Mouse (Mus musculus) heart, embryonic 10.5 days (tissue): ENCODE data around the gene Gpr37l1. TPM values are rescaled to one million over a fixed set of nuclear protein-coding genes. Genes with fewer than 3 reads are reported as not detected.
"Not testable (repeated sequence)": the region's sequence is repeated elsewhere in the genome, so short reads cannot be mapped to it uniquely, and the experiment has no call there.

Experiments
- DNase-seq: peaks from one replicate; pipeline ENCODE4 v3.0.0-alpha.2; 2017; ENCODE audit warnings: low spot score
- H3K27ac ChIP-seq: fragments of 300-500 bp; sonication (generic); 2 replicates; pipeline ENCODE4 v1.5.1; 2016; ENCODE audit warnings: mild to moderate bottlenecking
- H3K27me3 ChIP-seq: fragments of 300-500 bp; sonication (generic); 2 replicates; pipeline ENCODE4 v1.6.1; 2016; ENCODE audit warnings: mild to moderate bottlenecking; ENCODE audit not compliant: poor library complexity, insufficient read depth, severe bottlenecking
- H3K36me3 ChIP-seq: fragments of 300-500 bp; sonication (generic); 2 replicates; pipeline ENCODE4 v1.6.1; 2016; ENCODE audit warnings: mild to moderate bottlenecking, moderate library complexity
- H3K4me1 ChIP-seq: fragments of 300-500 bp; sonication (generic); 2 replicates; pipeline ENCODE4 v1.6.1; 2016; ENCODE audit warnings: mild to moderate bottlenecking
- H3K4me3 ChIP-seq: fragments of 300-500 bp; sonication (generic); 2 replicates; pipeline ENCODE4 v1.5.1; 2016; ENCODE audit warnings: mild to moderate bottlenecking, moderate library complexity
- H3K9me3 ChIP-seq: fragments of 300-500 bp; sonication (generic); 2 replicates; pipeline ENCODE4 v1.6.1; 2016; ENCODE audit warnings: mild to moderate bottlenecking, moderate library complexity
- WGBS: fragments of 180-500 bp; shearing (Covaris S2); methylation state at CpG from one replicate; pipeline ENCODE4 v1.1.7; 2016; 5-methylcytosine and 5-hydroxymethylcytosine counted together
- polyA plus RNA-seq: library from polyadenylated mRNA; unstranded; fragments of >200 nt; fragmentation: Nextera tagmentation; extraction: Ambion mirVana; gene quantifications from 2 replicates; pipeline ENCODE4 v1.2.1, GENCODE M21; 2016

Gpr37l1 gene
- polyA plus RNA-seq, 1 experiment from 2014 or later = not detected

DNA sequence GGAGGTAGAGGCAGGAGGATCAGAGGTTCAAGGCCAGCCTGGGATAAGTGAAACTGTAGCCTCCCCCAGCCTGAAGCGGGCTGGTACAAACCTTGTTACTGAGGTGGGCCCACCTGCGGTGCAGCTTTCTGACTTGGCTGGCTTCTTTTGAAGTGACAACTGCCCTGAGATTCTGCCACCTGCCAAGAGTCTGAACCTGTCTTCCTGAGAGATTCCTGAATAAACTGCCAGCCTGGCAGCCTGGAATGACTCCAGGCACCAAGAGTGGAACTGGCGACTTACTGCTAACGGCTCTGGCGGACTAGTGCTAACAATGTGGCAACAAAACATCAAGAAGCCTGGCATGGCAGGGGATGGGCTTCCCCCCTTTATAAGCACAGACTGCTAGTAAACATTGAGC lies 26.9 kb upstream of the Gpr37l1 start:
- WGBS = 80% methylated on average over 5 of the region's 5 CpGs
- DNase-seq, H3K9me3 ChIP-seq, H3K36me3 ChIP-seq, H3K4me3 ChIP-seq, H3K27ac ChIP-seq, H3K4me1 ChIP-seq: not testable (repeated sequence)
- H3K27me3 ChIP-seq = peaks cover 41% of the 10 kb centered on the region

DNA sequence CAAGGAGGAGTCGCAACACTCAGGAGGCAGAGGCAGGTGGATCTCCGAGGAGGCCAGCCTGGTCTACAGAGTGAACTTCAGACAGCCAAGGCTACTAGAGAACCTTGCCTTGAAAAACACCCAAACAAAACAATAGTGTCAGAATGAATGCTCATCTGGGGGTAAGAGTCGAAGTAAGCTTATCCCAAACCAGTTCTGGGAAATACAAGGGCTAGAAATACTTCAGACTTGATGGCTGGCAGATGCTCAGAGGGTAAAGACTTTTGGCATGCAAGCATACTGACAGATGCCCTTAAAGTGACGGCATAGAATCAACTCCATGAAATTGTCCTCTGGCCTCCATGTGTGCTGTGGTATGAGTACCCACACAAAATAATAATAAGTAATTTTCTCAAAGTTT lies 21.7 kb upstream of the Gpr37l1 start:
- 85% methylated on average over 4 of the region's 4 CpGs for WGBS
- no peak for DNase-seq
- no peaks in the 10 kb centered on the region for H3K9me3 ChIP-seq

DNA sequence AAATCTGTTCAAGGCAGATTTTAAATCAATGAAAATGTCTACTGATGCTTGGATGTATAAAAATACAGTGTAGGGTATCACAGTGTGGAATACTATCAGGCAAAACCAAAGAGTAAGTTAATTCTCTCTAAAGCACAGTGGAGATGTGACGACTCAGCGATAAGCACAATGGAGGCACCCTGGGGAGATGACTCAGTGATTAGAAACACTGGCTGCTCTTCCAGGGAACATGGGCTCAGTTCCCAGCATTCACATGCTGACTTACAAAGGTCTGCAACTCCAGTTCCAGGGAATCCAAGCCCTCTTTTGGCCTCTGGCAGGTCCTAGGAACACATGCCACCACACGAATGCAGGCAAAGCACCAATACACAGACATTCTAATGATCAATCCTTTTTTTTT lies 20.7 kb upstream of the Gpr37l1 start:
- DNase-seq = no peak
- Histone ChIP-seq H3K9me3 (no peaks in the 10 kb centered on the region), H3K4me3 (no peak overlapping the region), H3K27me3 (peaks cover 32% of the 10 kb centered on the region), H3K4me1 (peaks cover 17% of the 10 kb centered on the region), H3K27ac (no peak overlapping the region), H3K36me3 (no peaks in the 10 kb centered on the region)
- WGBS = 30% methylated on average over 3 of the region's 3 CpGs

More for the DNA sequence above, 21.7 kb upstream of the Gpr37l1 start:
- Histone ChIP-seq H3K27me3 (peaks cover 35% of the 10 kb centered on the region), H3K27ac (no peak overlapping the region), H3K4me3 (no peak overlapping the region), H3K36me3 (no peaks in the 10 kb centered on the region), H3K4me1 (peaks cover 7% of the 10 kb centered on the region; the same call in 1 of the 2 replicates)

DNA sequence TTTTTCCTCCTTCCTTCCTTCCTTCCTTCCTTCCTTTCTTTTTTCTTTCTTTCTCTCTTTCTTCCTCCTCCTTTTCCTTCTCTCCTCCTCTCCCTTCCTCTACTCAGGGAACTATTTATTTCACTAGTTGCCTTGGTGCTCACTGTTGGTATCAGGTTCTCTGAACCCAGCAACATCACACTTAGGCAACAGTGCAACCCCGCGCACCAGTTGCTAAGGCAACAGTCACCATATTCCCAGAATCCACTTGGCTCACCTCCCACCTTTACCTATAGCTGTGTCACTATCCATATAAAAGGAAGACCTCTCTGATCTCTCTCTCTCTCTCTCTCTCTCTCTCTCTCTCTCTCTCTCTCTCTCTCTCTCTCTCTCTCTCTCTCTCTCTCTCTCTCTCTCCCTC lies 19.5 kb upstream of the Gpr37l1 start:
- not testable (repeated sequence) for DNase-seq, H3K27ac ChIP-seq, H3K9me3 ChIP-seq, H3K36me3 ChIP-seq, H3K4me3 ChIP-seq
- 31% methylated on average over 2 of the region's 2 CpGs for WGBS
- Histone ChIP-seq H3K4me1 (peaks cover 27% of the 10 kb centered on the region), H3K27me3 (peaks cover 41% of the 10 kb centered on the region)

DNA sequence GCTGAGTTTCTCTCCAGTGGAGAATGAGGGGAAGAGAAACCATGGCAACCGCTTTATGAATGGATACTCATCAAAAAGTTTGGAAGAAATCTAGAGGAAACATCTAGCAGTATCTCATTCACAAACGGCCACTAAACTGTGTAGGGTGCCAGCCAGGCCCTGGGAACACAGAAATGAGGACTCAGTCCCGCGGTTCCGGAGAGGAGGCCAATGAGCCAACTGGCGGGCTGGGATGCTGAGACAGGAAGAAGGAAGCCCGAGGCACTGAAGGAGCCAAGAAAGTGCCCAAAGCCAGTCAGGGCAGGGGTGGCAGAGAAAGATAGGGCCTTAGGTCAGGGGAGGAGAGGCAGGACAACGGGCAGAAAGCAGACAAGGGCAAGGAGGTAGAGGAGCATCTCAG lies 18.9 kb upstream of the Gpr37l1 start:
- 36% methylated on average over 8 of the region's 8 CpGs for WGBS
- peaks cover 47% of the 10 kb centered on the region for H3K27me3 ChIP-seq
- H3K4me3 ChIP-seq = no peak overlapping the region
- no peaks in the 10 kb centered on the region for H3K36me3 ChIP-seq
- no peaks in the 10 kb centered on the region for H3K9me3 ChIP-seq
- H3K4me1 ChIP-seq = peaks cover 27% of the 10 kb centered on the region
- no peak overlapping the region for H3K27ac ChIP-seq
- DNase-seq = no peak

DNA sequence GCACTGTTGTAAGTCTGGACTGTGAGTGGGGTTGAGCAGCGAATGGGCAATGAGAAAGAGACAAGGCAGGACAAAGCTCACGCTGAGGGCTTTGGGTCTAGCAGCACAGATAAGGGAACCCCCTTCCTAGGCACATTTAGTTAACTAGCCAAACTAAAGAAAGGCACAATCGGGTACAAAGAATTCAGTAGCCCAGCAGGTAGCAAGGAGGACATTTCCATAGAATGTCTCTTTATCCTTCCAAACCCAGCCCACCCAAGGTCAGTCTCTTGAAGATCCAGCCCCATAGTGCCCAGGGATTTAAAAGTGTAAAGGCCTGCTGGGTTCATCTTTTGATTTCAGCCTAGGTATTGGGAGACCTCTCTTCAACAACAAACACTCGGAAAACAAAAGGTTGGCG lies 18.5 kb upstream of the Gpr37l1 start:
- DNase-seq = no peak
- WGBS = 37% methylated on average over 5 of the region's 5 CpGs
- Histone ChIP-seq H3K4me3 (no peak overlapping the region), H3K27me3 (peaks cover 48% of the 10 kb centered on the region), H3K27ac (no peak overlapping the region), H3K36me3 (no peaks in the 10 kb centered on the region), H3K4me1 (peaks cover 29% of the 10 kb centered on the region), H3K9me3 (no peaks in the 10 kb centered on the region)

DNA sequence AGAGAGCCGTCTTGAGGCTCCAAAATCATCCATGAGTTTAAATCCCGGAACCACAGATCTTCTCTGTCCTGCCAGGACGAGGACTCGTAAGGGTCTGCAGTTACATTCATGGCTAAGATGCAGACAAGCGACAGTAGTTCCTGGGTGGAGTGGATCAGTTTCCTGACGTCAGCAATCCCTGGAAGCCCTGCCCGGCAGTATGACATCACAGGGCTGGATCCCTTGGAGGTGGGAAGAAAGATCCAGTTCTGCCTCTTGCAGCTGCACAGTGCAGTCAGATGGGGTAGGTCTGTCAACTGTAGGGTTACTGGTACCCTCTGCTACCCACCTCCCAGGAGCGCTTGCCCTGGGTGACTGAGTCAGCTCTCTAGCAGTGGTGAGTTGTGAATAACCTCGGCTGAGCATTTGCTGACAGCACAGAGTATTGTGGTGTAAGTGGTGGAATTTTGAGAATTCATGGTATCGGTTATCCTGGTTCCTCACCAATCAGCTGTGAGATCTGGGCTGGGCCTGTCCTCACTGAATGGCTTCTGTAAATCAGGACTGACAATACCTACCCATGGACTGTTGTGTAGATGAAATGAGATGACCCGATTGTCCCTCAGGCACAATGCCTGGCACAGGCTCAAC lies 16.6 kb upstream of the Gpr37l1 start:
- no peak for DNase-seq
- WGBS = 46% methylated on average over 11 of the region's 11 CpGs
- peaks cover 64% of the 10 kb centered on the region for H3K27me3 ChIP-seq

DNA sequence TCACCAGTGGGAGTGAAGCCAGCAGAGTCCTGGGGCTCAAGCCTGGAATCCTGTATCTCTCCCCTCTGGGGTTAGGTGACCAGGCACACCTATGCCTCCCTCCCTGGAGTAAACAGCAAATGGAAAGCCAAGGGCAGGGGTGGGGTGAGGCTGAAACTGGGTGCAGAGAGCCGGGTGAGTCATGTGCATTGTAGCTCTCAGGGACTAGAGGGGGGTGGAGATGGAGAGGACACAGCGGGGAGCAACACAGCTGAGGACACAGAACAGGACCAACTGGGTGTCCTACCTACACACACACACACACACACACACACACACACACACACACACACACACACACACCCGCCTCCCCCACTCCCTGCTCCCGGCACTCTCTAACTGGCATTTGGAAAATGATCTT lies 16.0 kb upstream of the Gpr37l1 start:
- Histone ChIP-seq H3K4me3 (no peak overlapping the region), H3K36me3 (no peaks in the 10 kb centered on the region), H3K9me3 (no peaks in the 10 kb centered on the region), H3K27ac (no peak overlapping the region), H3K4me1 (peaks cover 32% of the 10 kb centered on the region), H3K27me3 (peaks cover 70% of the 10 kb centered on the region)
- WGBS = 71% methylated on average over 3 of the region's 4 CpGs
- no peak for DNase-seq

More for the DNA sequence above, 16.6 kb upstream of the Gpr37l1 start:
- no peaks in the 10 kb centered on the region for H3K36me3 ChIP-seq
- no peaks in the 10 kb centered on the region for H3K9me3 ChIP-seq
- no peak overlapping the region for H3K27ac ChIP-seq
- no peak overlapping the region for H3K4me3 ChIP-seq
- peaks cover 32% of the 10 kb centered on the region for H3K4me1 ChIP-seq

DNA sequence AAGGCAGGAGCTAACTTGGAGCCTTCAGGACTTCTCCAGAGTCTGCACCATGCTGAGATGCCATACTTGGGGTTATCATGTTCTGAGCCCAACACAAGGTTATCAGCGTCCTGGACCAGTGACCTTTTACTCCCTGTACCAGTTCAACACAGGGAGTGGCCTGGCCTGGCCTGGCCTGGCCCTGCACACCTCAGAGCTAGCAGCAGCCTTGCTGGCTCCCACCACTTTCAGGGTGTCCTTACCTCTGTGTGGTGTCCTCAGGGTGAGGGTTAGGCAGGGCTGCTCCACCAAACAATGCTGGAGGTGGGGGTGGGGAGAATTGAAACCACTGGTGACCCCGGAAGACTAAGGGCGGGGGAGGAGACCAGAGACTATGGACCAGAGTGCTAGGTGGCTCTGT lies 15.5 kb upstream of the Gpr37l1 start:
- Histone ChIP-seq H3K27ac (no peak overlapping the region), H3K9me3 (no peaks in the 10 kb centered on the region), H3K4me1 (peaks cover 32% of the 10 kb centered on the region), H3K36me3 (no peaks in the 10 kb centered on the region), H3K27me3 (peaks cover 70% of the 10 kb centered on the region), H3K4me3 (no peak overlapping the region)
- no peak for DNase-seq
- 56% methylated on average over 3 of the region's 3 CpGs for WGBS

DNA sequence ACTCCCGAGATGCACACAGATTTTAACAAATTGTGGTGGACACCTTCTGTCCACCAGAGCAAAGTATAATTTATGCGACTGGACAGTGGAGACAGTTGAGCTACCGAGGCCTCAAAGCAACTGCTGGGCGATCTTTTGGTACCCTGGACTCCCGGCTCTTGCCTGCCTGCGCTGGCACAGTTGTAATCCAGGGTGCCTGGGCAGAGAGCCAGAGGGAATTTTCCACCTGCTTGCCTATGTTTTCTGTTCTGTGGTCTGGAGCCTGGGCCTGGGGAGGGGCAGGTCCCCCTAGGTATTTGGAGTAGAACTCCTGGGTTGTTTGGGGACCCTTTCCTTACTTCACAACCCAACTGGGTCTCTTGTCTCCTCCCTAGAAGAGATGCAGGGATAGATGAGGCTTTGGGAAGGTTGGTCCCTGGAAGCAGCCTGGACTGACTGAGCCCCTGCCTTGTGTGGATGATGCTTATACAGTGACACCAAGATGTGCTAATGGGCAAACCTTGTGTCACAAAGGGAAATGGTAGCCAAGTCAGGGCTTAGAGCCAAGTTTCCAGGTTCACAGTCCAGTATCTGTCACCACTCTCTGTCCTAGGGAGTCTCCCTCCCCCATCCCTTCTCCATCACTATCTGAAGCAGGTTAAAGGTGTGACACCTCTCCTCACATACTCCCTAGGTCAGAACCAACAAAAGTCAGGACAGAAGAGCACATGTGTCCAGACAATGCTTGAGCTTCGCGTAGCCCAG lies 14.6 kb upstream of the Gpr37l1 start:
- H3K4me3 ChIP-seq = no peak overlapping the region
- no peak overlapping the region for H3K27ac ChIP-seq
- no peaks in the 10 kb centered on the region for H3K9me3 ChIP-seq
- peaks cover 63% of the 10 kb centered on the region for H3K27me3 ChIP-seq
- peaks cover 32% of the 10 kb centered on the region for H3K4me1 ChIP-seq
- no peaks in the 10 kb centered on the region for H3K36me3 ChIP-seq
- DNase-seq = no peak
- 84% methylated on average over 8 of the region's 8 CpGs for WGBS

DNA sequence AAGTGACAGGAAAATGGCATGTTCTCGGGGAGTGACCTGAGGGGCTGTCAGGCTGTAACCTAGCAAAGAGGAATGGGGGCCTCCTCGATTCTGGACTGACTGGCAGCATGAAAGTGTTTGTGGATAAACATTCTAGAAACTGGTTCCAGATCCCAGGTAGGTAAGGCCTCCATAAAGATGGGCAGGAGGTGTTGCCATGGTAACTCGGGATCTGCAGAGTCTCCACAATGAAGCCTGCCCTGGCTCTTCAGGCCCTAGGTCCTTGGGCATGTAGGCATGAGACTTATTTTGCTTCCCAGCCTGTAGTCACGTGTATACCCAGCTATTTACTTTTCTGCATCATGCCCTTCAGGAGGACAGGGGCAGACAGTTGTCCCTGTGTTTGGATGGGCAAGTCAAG lies 13.8 kb upstream of the Gpr37l1 start:
- H3K4me3 ChIP-seq = no peak overlapping the region
- no peak for DNase-seq
- no peak overlapping the region for H3K27ac ChIP-seq
- H3K9me3 ChIP-seq = no peaks in the 10 kb centered on the region
- 70% methylated on average over 4 of the region's 4 CpGs for WGBS
- no peaks in the 10 kb centered on the region for H3K36me3 ChIP-seq
- H3K27me3 ChIP-seq = peaks cover 55% of the 10 kb centered on the region
- H3K4me1 ChIP-seq = peaks cover 27% of the 10 kb centered on the region

DNA sequence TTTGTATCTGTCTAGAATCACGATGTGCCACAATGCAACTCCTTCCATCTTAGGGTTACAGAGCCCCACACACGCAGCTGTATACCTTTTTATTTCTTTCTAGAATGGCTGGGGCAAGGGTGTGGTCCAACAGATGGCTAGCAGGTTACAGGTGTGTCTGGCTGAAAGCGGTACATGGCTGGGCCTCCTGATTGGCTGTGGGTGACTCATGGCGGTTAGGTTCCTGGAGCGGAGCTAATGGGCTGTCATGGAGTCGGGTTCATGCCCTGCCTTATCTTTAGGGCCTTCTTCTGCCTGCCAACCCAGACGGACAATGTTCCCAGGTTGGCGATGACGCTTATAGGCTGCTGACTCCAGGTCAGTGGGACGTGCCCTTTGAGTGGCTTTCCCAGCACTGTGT lies 13.3 kb upstream of the Gpr37l1 start:
- 63% methylated on average over 10 of the region's 10 CpGs for WGBS
- H3K27me3 ChIP-seq = peaks cover 51% of the 10 kb centered on the region
- H3K27ac ChIP-seq = no peak overlapping the region

DNA sequence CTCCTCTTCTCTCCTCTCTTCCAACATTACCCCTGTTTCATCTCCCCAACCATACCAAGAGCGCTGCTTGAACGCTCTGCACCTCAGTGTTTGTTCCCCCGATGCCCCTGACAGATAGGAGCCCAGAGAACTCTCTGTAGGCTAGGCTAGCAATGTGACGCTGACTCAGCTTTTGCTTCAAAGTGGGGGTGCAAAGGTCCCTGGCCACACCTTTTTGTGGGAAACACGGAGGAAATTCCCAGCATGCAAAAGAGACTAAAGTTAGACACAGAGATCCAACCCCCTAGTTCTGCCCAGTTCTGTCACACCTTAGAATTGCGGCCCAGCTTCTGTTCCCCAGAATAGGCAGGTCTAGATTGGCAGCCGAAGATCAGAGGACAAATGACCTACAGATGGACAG lies 11.4 kb upstream of the Gpr37l1 start:
- Histone ChIP-seq H3K4me1 (peaks cover 21% of the 10 kb centered on the region), H3K9me3 (no peaks in the 10 kb centered on the region), H3K36me3 (no peaks in the 10 kb centered on the region), H3K27ac (no peak overlapping the region), H3K27me3 (peaks cover 43% of the 10 kb centered on the region), H3K4me3 (no peak overlapping the region)
- WGBS = 81% methylated on average over 7 of the region's 7 CpGs
- no peak for DNase-seq

More for the DNA sequence above, 13.3 kb upstream of the Gpr37l1 start:
- H3K4me1 ChIP-seq = peaks cover 27% of the 10 kb centered on the region
- no peaks in the 10 kb centered on the region for H3K36me3 ChIP-seq
- H3K9me3 ChIP-seq = no peaks in the 10 kb centered on the region
- no peak overlapping the region for H3K4me3 ChIP-seq
- DNase-seq = no peak
